ENCODE assay signal across 8 mouse cellular contexts in the genomic region with DNA sequence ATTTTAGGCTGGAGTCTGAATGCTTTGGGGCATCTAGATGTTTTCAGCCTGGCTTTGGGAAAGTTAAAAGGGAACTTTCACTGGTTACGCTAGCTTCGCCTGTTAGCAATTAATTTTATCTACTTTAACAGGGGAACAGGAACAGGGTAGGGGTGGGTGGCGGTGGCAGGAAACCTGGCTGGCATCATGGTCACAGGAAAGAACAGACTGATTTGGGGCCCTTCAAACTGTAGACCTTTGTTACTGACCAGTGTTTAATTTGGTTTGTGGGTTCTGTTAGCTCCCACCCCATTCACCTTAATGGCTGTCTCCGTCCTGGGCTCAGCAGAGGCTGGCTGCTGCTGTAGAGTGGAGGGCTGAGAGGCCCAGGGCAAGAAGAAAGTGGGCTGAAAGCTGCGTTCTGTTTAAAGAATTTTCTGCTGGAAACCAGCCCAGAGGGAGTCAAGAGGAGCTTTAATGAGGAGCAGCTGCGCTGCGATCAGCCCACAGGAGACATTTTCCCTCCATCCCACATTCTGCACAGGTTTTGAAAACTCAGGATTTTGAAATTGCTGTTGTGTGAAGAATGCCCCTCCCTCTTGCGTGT. TPM values are rescaled to one million over a fixed set of nuclear protein-coding genes. Genes with fewer than 3 reads are reported as not detected.
DNase-seq lines count a peak whose midpoint lies in the region; ATAC-seq and TF ChIP-seq lines count a peak whose summit lies in the region.

No protein-coding gene starts in this region.

- TF ChIP-seq EP300 in MEL (IDR thresholded peaks at IDR 0.05; ENCODE audit: low read depth in 1 of 2, low read length in 2 of 2): peak; percentile 50 to 82; a peak in 3 of 4 replicates

- TF ChIP-seq RAD21 in MEL (IDR thresholded peaks at IDR 0.05; ENCODE audit: low read depth, low read length): no peak

- peak overlapping the region; percentile 17; the same call in 1 of the 2 replicates for H3K4me2 ChIP-seq in hindbrain, embryonic 13.5 days
- H3K4me2 ChIP-seq in limb, embryonic 13.5 days (replicated peaks): peak overlapping the region; percentile 52
- peak overlapping the region; percentile 2; the same call in 1 of the 2 replicates for H3K4me2 ChIP-seq in midbrain, embryonic 12.5 days (replicated peaks)

- peak overlapping the region; percentile 93 for H3K27ac ChIP-seq in MEL (ENCODE audit: control insufficient read depth, low read depth, low read length)
- H3K27ac ChIP-seq in hindbrain, embryonic 13.5 days: peak overlapping the region; percentile 86
- peak overlapping the region; percentile 98 for H3K27ac ChIP-seq in limb, embryonic 13.5 days
- H3K27ac ChIP-seq in midbrain, embryonic 12.5 days (replicated peaks): peak overlapping the region; percentile 84

- peaks cover 0 to 59% of the 10 kb centered on the region in 2 experiments; a peak in 2 of 4 replicates for H3K36me3 ChIP-seq in MEL (ENCODE audit: control insufficient read depth in 1 of 2, insufficient read depth in 2 of 2, low read length in 2 of 2)
- H3K36me3 ChIP-seq in hindbrain, embryonic 13.5 days: no peaks in the 10 kb centered on the region
- peaks cover 5% of the 10 kb centered on the region; the same call in 1 of the 2 replicates for H3K36me3 ChIP-seq in limb, embryonic 13.5 days
- no peaks in the 10 kb centered on the region for H3K36me3 ChIP-seq in midbrain, embryonic 12.5 days

- peaks cover 5% of the 10 kb centered on the region for H3K79me2 ChIP-seq in MEL (ENCODE audit: control insufficient read depth, insufficient read depth, low read length, poor library complexity)

- peak overlapping the region; percentile 62 for H3K9ac ChIP-seq in MEL (ENCODE audit: control insufficient read depth, low read depth, low read length, poor library complexity, severe bottlenecking)
- H3K9ac ChIP-seq in hindbrain, embryonic 13.5 days: 0 out of 2 replicates have a peak overlapping the region, but pooled peaks have one; percentile 10
- H3K9ac ChIP-seq in limb, embryonic 13.5 days: peak overlapping the region; percentile 48; the same call in 1 of the 2 replicates
- no peak overlapping the region for H3K9ac ChIP-seq in midbrain, embryonic 12.5 days (replicated peaks)

- H3K4me1 ChIP-seq in MEL (ENCODE audit: control insufficient read depth in 1 of 2, insufficient read depth in 2 of 2, low read length in 2 of 2): peaks cover 41 to 55% of the 10 kb centered on the region in 2 experiments
- H3K4me1 ChIP-seq in hindbrain, embryonic 13.5 days (replicated peaks): peaks cover 55% of the 10 kb centered on the region
- H3K4me1 ChIP-seq in limb, embryonic 13.5 days: peaks cover 98% of the 10 kb centered on the region
- peaks cover 59% of the 10 kb centered on the region for H3K4me1 ChIP-seq in midbrain, embryonic 12.5 days

- no peaks in the 10 kb centered on the region for H3K9me3 ChIP-seq in MEL (replicated peaks; ENCODE audit: insufficient read depth, low read length)
- no peaks in the 10 kb centered on the region for H3K9me3 ChIP-seq in hindbrain, embryonic 13.5 days
- H3K9me3 ChIP-seq in limb, embryonic 13.5 days: no peaks in the 10 kb centered on the region
- H3K9me3 ChIP-seq in midbrain, embryonic 12.5 days: no peaks in the 10 kb centered on the region

- peak; percentile 52; the same call in 1 of the 2 replicates for ATAC-seq in hindbrain, embryonic 13.5 days (ENCODE audit: low FRiP score)
- peak; percentile 77 for ATAC-seq in limb, embryonic 13.5 days (ENCODE audit: low FRiP score, low read depth)
- ATAC-seq in midbrain, embryonic 12.5 days (ENCODE audit: low FRiP score, low read depth): peak; percentile 64

- TF ChIP-seq CTCF in MEL (IDR thresholded peaks at IDR 0.05 in 2 of 3, conservative IDR thresholded peaks at IDR 0.05 in 1 of 3; ENCODE audit: control insufficient read depth in 1 of 3, insufficient read depth in 1 of 3, low read depth in 2 of 3, low read length in 3 of 3, poor library complexity in 1 of 3, severe bottlenecking in 1 of 3): no peak
- no peak for TF ChIP-seq CTCF in brain, embryonic 14.5 days (IDR thresholded peaks at IDR 0.05; ENCODE audit: borderline replicate concordance, extremely low read depth, insufficient read depth, insufficient read length)

- TF ChIP-seq POLR2A in MEL (IDR thresholded peaks at IDR 0.05; ENCODE audit: control insufficient read depth in 1 of 2, insufficient read depth in 1 of 2, low read depth in 1 of 2, low read length in 2 of 2, poor library complexity in 1 of 2): no peak; a peak in 1 of 4 replicates
- TF ChIP-seq POLR2A in brain, embryonic 14.5 days (IDR thresholded peaks at IDR 0.05; ENCODE audit: borderline replicate concordance, extremely low read depth, insufficient read depth, insufficient read length, poor library complexity, severe bottlenecking): no peak

- DNase-seq in MEL (ENCODE audit: low read depth, low spot score): no peak
- peak; percentile 97 for DNase-seq in brain, embryonic 14.5 days (ENCODE audit: low read depth)
- peak; percentile 74 for DNase-seq in gastrocnemius, adult 18-20 months (ENCODE audit: low spot score)
- DNase-seq in telencephalon, adult 2 months (ENCODE audit: low read depth, low spot score): peak; percentile 69
- no peak for DNase-seq in cerebellum, adult 8-10 months

- no peaks in the 10 kb centered on the region for H3K27me3 ChIP-seq in MEL (ENCODE audit: control insufficient read depth in 1 of 2, insufficient read depth in 2 of 2, low read length in 2 of 2)
- H3K27me3 ChIP-seq in hindbrain, embryonic 13.5 days: no peaks in the 10 kb centered on the region
- H3K27me3 ChIP-seq in limb, embryonic 13.5 days: no peaks in the 10 kb centered on the region
- no peaks in the 10 kb centered on the region for H3K27me3 ChIP-seq in midbrain, embryonic 12.5 days

- WGBS in hindbrain, embryonic 13.5 days: 38% methylated on average over 8 of the region's 8 CpGs
- 5% methylated on average over 8 of the region's 8 CpGs for WGBS in limb, embryonic 13.5 days
- WGBS in midbrain, embryonic 12.5 days: 38% methylated on average over 8 of the region's 8 CpGs

- peak overlapping the region; percentile 10 to 38; a peak in 3 of 4 replicates for H3K4me3 ChIP-seq in MEL (ENCODE audit: control insufficient read depth in 1 of 2, insufficient read depth in 1 of 2, low read depth in 2 of 2, low read length in 2 of 2)
- H3K4me3 ChIP-seq in hindbrain, embryonic 13.5 days: no peak overlapping the region
- H3K4me3 ChIP-seq in limb, embryonic 13.5 days: 0 out of 2 replicates have a peak overlapping the region, but pooled peaks have one; percentile 5
- H3K4me3 ChIP-seq in midbrain, embryonic 12.5 days: no peak overlapping the region

TF ChIP-seq in MEL, 35 proteins besides CTCF, POLR2A, EP300 and RAD21:
- peak; percentile 73 for TF ChIP-seq TCF12 (IDR thresholded peaks at IDR 0.05; ENCODE audit: low read depth, low read length)
- TF ChIP-seq JUND (IDR thresholded peaks at IDR 0.05; ENCODE audit: low read depth, low read length): no peak
- peak; percentile 65; the same call in 1 of the 2 replicates for TF ChIP-seq GATA1 (IDR thresholded peaks at IDR 0.05; ENCODE audit: low read depth, low read length)
- TF ChIP-seq MYB (IDR thresholded peaks at IDR 0.05; ENCODE audit: low read depth, low read length): no peak
- TF ChIP-seq HCFC1 (IDR thresholded peaks at IDR 0.05; ENCODE audit: low read depth, low read length): 0 out of 2 replicates have a peak, but pooled peaks have one; percentile 3
- TF ChIP-seq ETS1 (IDR thresholded peaks at IDR 0.05; ENCODE audit: low read depth, low read length): peak; percentile 37; the same call in 1 of the 2 replicates
- peak; percentile 52 for TF ChIP-seq TAL1 (IDR thresholded peaks at IDR 0.05; ENCODE audit: low read length)
- TF ChIP-seq RCOR1 (IDR thresholded peaks at IDR 0.05; ENCODE audit: low read depth, low read length): no peak; the same call in 1 of the 2 replicates
- peak; percentile 49; the same call in 1 of the 2 replicates for TF ChIP-seq TBP (IDR thresholded peaks at IDR 0.05; ENCODE audit: low read depth, low read length)
TF ChIP-seq in MEL: peak in this region for 6.

RNA-seq across cellular contexts. Expression of a gene that starts 50.0 kb away (rescaled TPM):
- 16.6 and 22.7 TPM in 2 replicates for total RNA-seq in MEL (2012; rRNA removed)
- 10 to 100 TPM; 16.2 to 36.6 TPM for polyA plus RNA-seq in MEL (2012; ENCODE audit: insufficient read depth in 1 of 2, insufficient read length in 2 of 2, low read depth in 1 of 2, low replicate concordance in 2 of 2, missing spikeins in 1 of 2)
- polyA plus RNA-seq in brain, embryonic 14.5 days (2012; rRNA removed): 15.5 and 18.2 TPM in 2 replicates
- total RNA-seq in gastrocnemius, adult 18-20 months (2021): 1 to 10 TPM; 6.6 to 8.3 TPM
- polyA plus RNA-seq in hindbrain, embryonic 13.5 days (2015; fragmentation: Nextera tagmentation; extraction: Ambion mirVana): 11.1 and 12.0 TPM in 2 replicates
- polyA plus RNA-seq in limb, embryonic 13.5 days (2015; fragmentation: Nextera tagmentation; extraction: Ambion mirVana): 39.9 and 43.5 TPM in 2 replicates
- 20.3 and 20.7 TPM in 2 replicates for polyA plus RNA-seq in midbrain, embryonic 12.5 days (2016; fragmentation: Nextera tagmentation; extraction: Ambion mirVana)

Comparison
In these comparisons a context has a peak if more than half of its experiments do, and no peak if none do; other contexts are left out.
1. DNase-seq: peak in brain, embryonic 14.5 days (single experiment), gastrocnemius, adult 18-20 months (single experiment) and telencephalon, adult 2 months (single experiment); none in MEL (single experiment) and cerebellum, adult 8-10 months (single experiment).
2. H3K4me3 ChIP-seq: peak in MEL (2 of 2) and limb, embryonic 13.5 days (single experiment); none in hindbrain, embryonic 13.5 days (single experiment) and midbrain, embryonic 12.5 days (single experiment).
3. H3K4me2 ChIP-seq: peak in every context shown above with its lines; median percentile 52 in limb, embryonic 13.5 days; 17 in hindbrain, embryonic 13.5 days; 2 in midbrain, embryonic 12.5 days.
4. Peak in every context shown above with its lines, with median percentiles within 50 percentile points of each other: H3K27ac ChIP-seq and ATAC-seq.